Mouse (Mus musculus) adrenal gland, adult (tissue): ENCODE results near the gene Zg16.

Source experiments
- DNase-seq, 2 experiments: peaks; one replicate each; pipeline ENCODE4 v3.0.0; 2022 to 2023; ENCODE audit warnings: low spot score in 1 of 2; ENCODE audit not compliant: inconsistent age in 2 of 2

The Zg16 gene

GRCm38 (mm10) chr7:127021563-127022527 is 65.3 kb downstream of the Zg16 start:
- DNase-seq: peak in 1 of 2 experiments; percentile 21

GRCm38 (mm10) chr7:127020901-127021562 is 66.1 kb downstream of the Zg16 start, which contains the start of the genes Gm42742 and Prrt2:
Gene Gm42742, minus strand, starts transcription at chr7:127021097.
Gene Prrt2, minus strand, starts transcription at chr7:127021211.
- DNase-seq: peak; percentile 61 to 73

GRCm38 (mm10) chr7:127020491-127020890 is 66.6 kb downstream of the Zg16 start:
- DNase-seq: no peak

- DNase-seq: no peak
These were observed 67.1 kb downstream of the Zg16 start for GRCm38 (mm10) chr7:127020031-127020430.

GRCm38 (mm10) chr7:127019306-127019960 is 67.7 kb downstream of the Zg16 start:
- DNase-seq: no peak

GRCm38 (mm10) chr7:127018416-127019305 is 68.5 kb downstream of the Zg16 start:
- DNase-seq: peak; percentile 40 to 41

GRCm38 (mm10) chr7:127017950-127018345 is 69.2 kb downstream of the Zg16 start:
- DNase-seq: peak in 1 of 2 experiments; percentile 57

- DNase-seq: peak; percentile 97 to 99
These were observed 69.9 kb downstream of the Zg16 start, which contains the start of gene Pagr1a for GRCm38 (mm10) chr7:127016971-127017949. Gene Pagr1a, minus strand, starts transcription at chr7:127017352.

GRCm38 (mm10) chr7:127016486-127016938 is 70.6 kb downstream of the Zg16 start:
- DNase-seq: peak in 1 of 2 experiments; percentile 83

GRCm38 (mm10) chr7:127016481-127016485 is 70.8 kb downstream of the Zg16 start, which contains the start of gene Pagr1b:
Gene Pagr1b, minus strand, starts transcription at chr7:127016484.
- no peak for DNase-seq

- DNase-seq: peak in 1 of 2 experiments; percentile 78
These were observed 71.0 kb downstream of the Zg16 start for GRCm38 (mm10) chr7:127016081-127016480.

- DNase-seq: peak in 1 of 2 experiments; percentile 46
These were observed 72.1 kb downstream of the Zg16 start for GRCm38 (mm10) chr7:127014993-127015392.

GRCm38 (mm10) chr7:127014320-127014719 is 72.8 kb downstream of the Zg16 start, which contains the start of gene Mvp:
Gene Mvp, minus strand, starts transcription at chr7:127014621.
- DNase-seq: peak; percentile 82 to 94

GRCm38 (mm10) chr7:127013385-127013784 is 73.7 kb downstream of the Zg16 start:
- DNase-seq: peak in 1 of 2 experiments; percentile 48

GRCm38 (mm10) chr7:127012845-127013244 is 74.3 kb downstream of the Zg16 start:
- DNase-seq: peak in 1 of 2 experiments; percentile 45

- DNase-seq: peak; percentile 41 to 85
These were observed 74.8 kb downstream of the Zg16 start for GRCm38 (mm10) chr7:127012374-127012773.

- DNase-seq: peak in 1 of 2 experiments; percentile 57
These were observed 75.4 kb downstream of the Zg16 start for GRCm38 (mm10) chr7:127011717-127012116.

GRCm38 (mm10) chr7:127011051-127011450 is 76.1 kb downstream of the Zg16 start:
- peak in 1 of 2 experiments; percentile 70 for DNase-seq
